Mouse (Mus musculus) G1E (cell line): ENCODE measurements around the gene Atp23. TPM values are rescaled to one million over a fixed set of nuclear protein-coding genes. Genes with fewer than 3 reads are reported as not detected.

ENCODE experiments used
- ATAC-seq: 2 replicates; pipeline ENCODE4 v1.8.0; 2016; ENCODE audit warnings: mild to moderate bottlenecking; ENCODE audit not compliant: insufficient number of reproducible peaks, poor library complexity, low FRiP score, severe bottlenecking; ENCODE audit errors: extremely low read depth
- DNase-seq: peaks from one replicate; pipeline ENCODE4 v3.0.0; 2012; ENCODE audit warnings: low spot score
- H3K27me3 ChIP-seq: 2 replicates; pipeline ENCODE4 v1.6.1; 2012; ENCODE audit warnings: mild to moderate bottlenecking, low read length, inconsistent platforms; ENCODE audit not compliant: insufficient read depth
- H3K36me3 ChIP-seq: replicated peaks from 2 replicates; pipeline ENCODE3; 2012; ENCODE audit warnings: mild to moderate bottlenecking, inconsistent platforms
- H3K4me1 ChIP-seq: 2 replicates; pipeline ENCODE4 v1.6.1; 2012; ENCODE audit warnings: low read depth, low read length, inconsistent platforms, mixed read lengths; ENCODE audit not compliant: insufficient read depth
- H3K4me3 ChIP-seq: 2 replicates; pipeline ENCODE4 v1.5.1; 2012; ENCODE audit warnings: low read depth, mild to moderate bottlenecking, inconsistent platforms, low read length, moderate library complexity, mixed read lengths
- H3K9me3 ChIP-seq: replicated peaks from 2 replicates; pipeline ENCODE4 v1.6.1; 2012; ENCODE audit warnings: inconsistent platforms
- CTCF ChIP-seq: IDR thresholded peaks from 2 replicates; pipeline ENCODE4 v1.5.1; 2012; ENCODE audit warnings: low read depth, low read length, inconsistent platforms, mixed read lengths
- GATA1 ChIP-seq: IDR thresholded peaks from 2 replicates; pipeline ENCODE4 v1.6.1; 2012; ENCODE audit warnings: borderline replicate concordance, low read length, inconsistent platforms, mixed read lengths
- GATA2 ChIP-seq: IDR thresholded peaks from 2 replicates; pipeline ENCODE4 v1.6.1; 2012; ENCODE audit warnings: low read depth, low read length, inconsistent platforms, borderline replicate concordance
- POLR2AphosphoS5 ChIP-seq: IDR thresholded peaks from 2 replicates; pipeline ENCODE4 v1.6.1; 2012; ENCODE audit warnings: low read depth, low read length, inconsistent platforms; ENCODE audit not compliant: insufficient replicate concordance
- TAL1 ChIP-seq: conservative IDR thresholded peaks from 2 replicates; pipeline ENCODE4 v1.6.1; 2012; ENCODE audit warnings: low read depth, low read length, inconsistent platforms, mixed read lengths
- polyA plus RNA-seq: library from polyadenylated mRNA; stranded (reverse); fragments of >175 nt; gene quantifications from 2 replicates; pipeline ENCODE4 v1.2.3, GENCODE M21; 2012
- total RNA-seq, 2 experiments: library from RNA; stranded (forward) in 1 of 2; stranded (reverse) in 1 of 2; fragments of 200-1000 nt in 1 of 2; fragments of >200 nt in 1 of 2; fragmentation: Nextera tagmentation in 1 of 2; gene quantifications; 2 replicates each; pipeline ENCODE4 v1.2.3; 2014 to 2017

Gene Atp23
- total and polyA plus RNA-seq, 3 experiments: 6.8 to 15.1 (median 9.9) TPM

DNA sequence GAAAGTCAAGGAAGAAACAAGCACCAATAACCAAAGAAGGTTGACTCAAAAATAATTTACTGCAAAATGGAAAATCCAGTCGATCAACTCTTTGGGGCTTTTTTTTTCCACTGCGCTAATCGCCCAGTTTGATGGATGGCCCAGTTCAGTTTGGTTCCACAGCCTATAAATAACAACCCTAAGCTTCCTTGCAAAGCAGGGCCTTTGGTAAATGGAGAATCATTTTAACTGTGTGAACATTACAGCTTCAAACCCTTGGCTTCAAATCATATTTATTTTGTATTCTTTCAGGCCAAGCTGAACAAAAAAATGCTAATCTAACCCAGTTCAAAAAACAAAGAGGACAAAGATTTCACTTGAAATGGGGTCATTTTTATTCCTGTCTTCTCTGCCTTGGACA is 78.7 kb downstream of the Atp23 start:
- Histone ChIP-seq H3K9me3 (peaks cover 26% of the 10 kb centered on the region), H3K36me3 (no peaks in the 10 kb centered on the region), H3K4me3 (no peak overlapping the region), H3K27me3 (no peaks in the 10 kb centered on the region), H3K4me1 (no peaks in the 10 kb centered on the region)
- no peak for TF ChIP-seq GATA2
- TF ChIP-seq CTCF: no peak
- no peak for TF ChIP-seq POLR2AphosphoS5
- no peak for TF ChIP-seq GATA1
- no peak for TF ChIP-seq TAL1
- ATAC-seq: no peak
- DNase-seq: no peak

Other genes starting within 250 kb of the Atp23 start
- 67.2 and 81.4 TPM in 2 replicates for gene Ctdsp2, start 77.4 kb upstream of the Atp23 start, total RNA-seq (2014; fragmentation: Nextera tagmentation)
- gene Ctdsp2, start 77.4 kb upstream of the Atp23 start, total RNA-seq (2017): 28.1 and 30.2 TPM in 2 replicates
- gene Ctdsp2, start 77.4 kb upstream of the Atp23 start, polyA plus RNA-seq: 143 and 162 TPM in 2 replicates
- not detected in 2 replicates for gene Avil, start 99.4 kb upstream of the Atp23 start, total RNA-seq (2014; fragmentation: Nextera tagmentation)
- gene Avil, start 99.4 kb upstream of the Atp23 start, total RNA-seq (2017): 0.05 TPM in 1 of 2 replicates, not detected in the other
- 0.02 TPM in 1 of 2 replicates, not detected in the other for gene Avil, start 99.4 kb upstream of the Atp23 start, polyA plus RNA-seq
- 44.5 and 59.6 TPM in 2 replicates for gene Tsfm, start 129.5 kb upstream of the Atp23 start, total RNA-seq (2014; fragmentation: Nextera tagmentation)
- gene Tsfm, start 129.5 kb upstream of the Atp23 start, total RNA-seq (2017): 53.2 and 54.5 TPM in 2 replicates
- 58.9 and 66.0 TPM in 2 replicates for gene Tsfm, start 129.5 kb upstream of the Atp23 start, polyA plus RNA-seq
- 36.0 and 49.6 TPM in 2 replicates for gene Mettl1, start 140.1 kb upstream of the Atp23 start, total RNA-seq (2014; fragmentation: Nextera tagmentation)
- 11.2 and 11.3 TPM in 2 replicates for gene Mettl1, start 140.1 kb upstream of the Atp23 start, total RNA-seq (2017)
- gene Mettl1, start 140.1 kb upstream of the Atp23 start, polyA plus RNA-seq: 21.9 and 33.4 TPM in 2 replicates
- gene Eef1akmt3, start 140.2 kb upstream of the Atp23 start, total RNA-seq (2014; fragmentation: Nextera tagmentation): 0.68 and 0.97 TPM in 2 replicates
- gene Eef1akmt3, start 140.2 kb upstream of the Atp23 start, total RNA-seq (2017): 0.11 and 0.17 TPM in 2 replicates
- gene Eef1akmt3, start 140.2 kb upstream of the Atp23 start, polyA plus RNA-seq: 0.09 and 0.17 TPM in 2 replicates
- 2.1 and 4.9 TPM in 2 replicates for gene Cyp27b1, start 146.9 kb upstream of the Atp23 start, total RNA-seq (2014; fragmentation: Nextera tagmentation)
- gene Cyp27b1, start 146.9 kb upstream of the Atp23 start, total RNA-seq (2017): 0.33 TPM in 1 of 2 replicates, not detected in the other
- gene Cyp27b1, start 146.9 kb upstream of the Atp23 start, polyA plus RNA-seq: 0.17 TPM in 2 replicates
- 0.68 and 1.1 TPM in 2 replicates for gene March9, start 158.8 kb upstream of the Atp23 start, total RNA-seq (2014; fragmentation: Nextera tagmentation)
- 1.2 and 1.3 TPM in 2 replicates for gene March9, start 158.8 kb upstream of the Atp23 start, total RNA-seq (2017)
- gene March9, start 158.8 kb upstream of the Atp23 start, polyA plus RNA-seq: 0.63 and 0.88 TPM in 2 replicates
- gene Cdk4, start 162.2 kb upstream of the Atp23 start, total RNA-seq (2014; fragmentation: Nextera tagmentation): 532 and 608 TPM in 2 replicates
- 648 and 675 TPM in 2 replicates for gene Cdk4, start 162.2 kb upstream of the Atp23 start, total RNA-seq (2017)
- 1,726 and 1,826 TPM in 2 replicates for gene Cdk4, start 162.2 kb upstream of the Atp23 start, polyA plus RNA-seq
- gene Tspan31, start 168.9 kb upstream of the Atp23 start, total RNA-seq (2014; fragmentation: Nextera tagmentation): 163 and 186 TPM in 2 replicates
- 73.6 and 83.9 TPM in 2 replicates for gene Tspan31, start 168.9 kb upstream of the Atp23 start, total RNA-seq (2017)
- 30.3 and 41.8 TPM in 2 replicates for gene Tspan31, start 168.9 kb upstream of the Atp23 start, polyA plus RNA-seq
- gene Agap2, start 173.9 kb upstream of the Atp23 start, total RNA-seq (2014; fragmentation: Nextera tagmentation): 0.15 and 1.3 TPM in 2 replicates
- under 0.01 and 1.1 TPM in 2 replicates for gene Agap2, start 173.9 kb upstream of the Atp23 start, total RNA-seq (2017)
- gene Agap2, start 173.9 kb upstream of the Atp23 start, polyA plus RNA-seq: 0.07 and 0.26 TPM in 2 replicates
- gene Os9, start 219.8 kb upstream of the Atp23 start, total RNA-seq (2014; fragmentation: Nextera tagmentation): 47.9 and 55.4 TPM in 2 replicates
- gene Os9, start 219.8 kb upstream of the Atp23 start, total RNA-seq (2017): 95.7 and 99.7 TPM in 2 replicates
- 110 and 126 TPM in 2 replicates for gene Os9, start 219.8 kb upstream of the Atp23 start, polyA plus RNA-seq